Mouse (Mus musculus): ENCODE data around the gene Gm20532.

Gene Gm20532

GRCm38 (mm10) chr2:26573807-26574206 is 12.6 kb upstream of the Gm20532 start:
- no peak for DNase-seq (ENCODE audit: low spot score in 2 of 2)

- DNase-seq (ENCODE audit: low spot score in 2 of 2): no peak
Measured at GRCm38 (mm10) chr2:26574862-26575261, 11.6 kb upstream of the Gm20532 start.

- no peak for DNase-seq (ENCODE audit: low spot score in 2 of 2)
Measured at GRCm38 (mm10) chr2:26575378-26575777, 11.1 kb upstream of the Gm20532 start.

- DNase-seq (ENCODE audit: low spot score in 2 of 2): no peak
Measured at GRCm38 (mm10) chr2:26575865-26576264, 10.6 kb upstream of the Gm20532 start.

GRCm38 (mm10) chr2:26576462-26576861 is 10.0 kb upstream of the Gm20532 start:
- DNase-seq (ENCODE audit: low spot score in 2 of 2): no peak

GRCm38 (mm10) chr2:26578369-26578768 is 8.1 kb upstream of the Gm20532 start:
- no peak for DNase-seq (ENCODE audit: low spot score in 2 of 2)

GRCm38 (mm10) chr2:26579714-26580113 is 6.7 kb upstream of the Gm20532 start, which contains the start of gene Egfl7:
Gene Egfl7 (plus strand): TSS chr2:26580014.
- DNase-seq (ENCODE audit: low spot score in 2 of 2): no peak

GRCm38 (mm10) chr2:26580751-26581150 is 5.7 kb upstream of the Gm20532 start:
- DNase-seq (ENCODE audit: low spot score in 2 of 2): no peak

GRCm38 (mm10) chr2:26582203-26582602 is 4.2 kb upstream of the Gm20532 start:
- no peak for DNase-seq (ENCODE audit: low spot score in 2 of 2)

GRCm38 (mm10) chr2:26582741-26583140 is 3.7 kb upstream of the Gm20532 start:
- DNase-seq (ENCODE audit: low spot score in 2 of 2): no peak

GRCm38 (mm10) chr2:26583640-26584039 is 2.8 kb upstream of the Gm20532 start:
- no peak for DNase-seq (ENCODE audit: low spot score in 2 of 2)

GRCm38 (mm10) chr2:26585713-26586112 is 726 bp upstream of the Gm20532 start:
- no peak for DNase-seq (ENCODE audit: low spot score in 2 of 2)

- peak in 1 of 2 experiments; percentile 16 for DNase-seq (ENCODE audit: low spot score in 2 of 2)
Measured at GRCm38 (mm10) chr2:26587044-26587405, 586 bp downstream of the Gm20532 start.

GRCm38 (mm10) chr2:26588573-26588972 is 2.1 kb downstream of the Gm20532 start:
- no peak for DNase-seq (ENCODE audit: low spot score in 2 of 2)

- no peak for DNase-seq (ENCODE audit: low spot score in 2 of 2)
Measured at GRCm38 (mm10) chr2:26589284-26589683, 2.8 kb downstream of the Gm20532 start.

GRCm38 (mm10) chr2:26590282-26590681 is 3.8 kb downstream of the Gm20532 start:
- no peak for DNase-seq (ENCODE audit: low spot score in 2 of 2)

- no peak for DNase-seq (ENCODE audit: low spot score in 2 of 2)
Measured at GRCm38 (mm10) chr2:26590962-26591361, 4.5 kb downstream of the Gm20532 start.

- no peak for DNase-seq (ENCODE audit: low spot score in 2 of 2)
Measured at GRCm38 (mm10) chr2:26591416-26591815, 5.0 kb downstream of the Gm20532 start.

GRCm38 (mm10) chr2:26593211-26594021 is 7.0 kb downstream of the Gm20532 start:
- DNase-seq (ENCODE audit: low spot score in 2 of 2): no peak

- peak; percentile 23 to 38 for DNase-seq (ENCODE audit: low spot score in 2 of 2)
Measured at GRCm38 (mm10) chr2:26594022-26594346, 7.5 kb downstream of the Gm20532 start.

- DNase-seq (ENCODE audit: low spot score in 2 of 2): no peak
Measured at GRCm38 (mm10) chr2:26594461-26594933, 8.1 kb downstream of the Gm20532 start.

GRCm38 (mm10) chr2:26594934-26595724 is 8.7 kb downstream of the Gm20532 start:
- no peak for DNase-seq (ENCODE audit: low spot score in 2 of 2)

Data from right cerebral cortex, adult 2 months (tissue).